Mouse (Mus musculus) myocyte (in vitro differentiated cells): ENCODE measurements around the gene Aldh1a7.

Source experiments
- CEBPB ChIP-seq: IDR thresholded peaks from 2 replicates; pipeline ENCODE4 v1.6.1; 2011; ENCODE audit warnings: mild to moderate bottlenecking, moderate library complexity; ENCODE audit not compliant: poor library complexity, insufficient read depth, severe bottlenecking
- E2F4 ChIP-seq: IDR thresholded peaks from one replicate; pipeline ENCODE4 v1.6.1; 2011; ENCODE audit warnings: mild to moderate bottlenecking, control low read depth, moderate library complexity; ENCODE audit not compliant: insufficient read depth
- MAX ChIP-seq: IDR thresholded peaks from one replicate; pipeline ENCODE4 v1.6.1; 2011; ENCODE audit warnings: low read depth, mild to moderate bottlenecking, control low read depth
- MYOD1 ChIP-seq, 3 experiments: IDR thresholded peaks; one replicate each; pipeline ENCODE4 v1.6.1; 2011; ENCODE audit warnings: control low read depth in 2 of 3, low read depth in 2 of 3, mild to moderate bottlenecking in 2 of 3, moderate library complexity in 1 of 3; ENCODE audit not compliant: insufficient read length in 2 of 3, control insufficient read depth in 1 of 3
- MYOG ChIP-seq, 3 experiments: IDR thresholded peaks; one replicate each; pipeline ENCODE4 v1.6.1; 2011; ENCODE audit warnings: control low read depth in 2 of 3, low read depth in 2 of 3, mild to moderate bottlenecking in 2 of 3; ENCODE audit not compliant: insufficient read length in 2 of 3, control insufficient read depth in 1 of 3, insufficient read depth in 1 of 3
- POLR2A ChIP-seq: IDR thresholded peaks from one replicate; pipeline ENCODE4 v1.6.1; 2011; ENCODE audit warnings: low read depth, mild to moderate bottlenecking, control low read depth, moderate library complexity; ENCODE audit not compliant: insufficient read length
- POLR2AphosphoS2 ChIP-seq: IDR thresholded peaks from one replicate; pipeline ENCODE4 v1.6.1; 2011; ENCODE audit warnings: low read depth, control low read depth; ENCODE audit not compliant: insufficient read length
- REST ChIP-seq: IDR thresholded peaks from one replicate; pipeline ENCODE4 v1.6.1; 2011; ENCODE audit warnings: mild to moderate bottlenecking, control low read depth, moderate library complexity; ENCODE audit not compliant: insufficient read depth, insufficient read length
- SRF ChIP-seq: IDR thresholded peaks from one replicate; pipeline ENCODE4 v1.6.1; 2011; ENCODE audit warnings: low read depth; ENCODE audit not compliant: control insufficient read depth, insufficient read length
- TCF12 ChIP-seq: IDR thresholded peaks from one replicate; pipeline ENCODE4 v1.6.1; 2011; ENCODE audit warnings: mild to moderate bottlenecking, control low read depth; ENCODE audit not compliant: poor library complexity, insufficient read depth, severe bottlenecking
- TCF3 ChIP-seq: IDR thresholded peaks from one replicate; pipeline ENCODE4 v1.6.1; 2011; ENCODE audit warnings: low read depth, control low read depth; ENCODE audit not compliant: insufficient read length
- USF1 ChIP-seq: IDR thresholded peaks from one replicate; pipeline ENCODE4 v1.6.1; 2011; ENCODE audit warnings: low read depth, mild to moderate bottlenecking, control low read depth, moderate library complexity

DNA sequence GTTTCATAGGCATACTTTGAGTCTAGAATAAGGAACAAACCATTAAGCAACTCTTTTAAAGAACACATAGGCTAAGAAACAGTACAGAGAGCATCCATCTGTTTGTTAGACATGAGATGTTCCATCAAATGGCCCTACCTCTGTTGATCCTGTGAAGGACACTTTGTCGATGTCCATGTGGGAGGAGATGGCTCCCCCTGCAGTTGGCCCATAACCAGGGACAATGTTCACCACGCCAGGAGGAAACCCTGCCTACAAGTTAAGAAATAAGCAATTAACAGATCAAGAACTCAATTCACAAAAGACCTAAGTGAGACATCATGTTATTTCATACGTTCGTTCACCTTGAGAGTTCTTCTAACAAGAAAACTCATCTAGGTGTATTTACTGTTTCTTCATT lies 12.8 kb downstream of the Aldh1a7 start:
- TF ChIP-seq E2F4 (no peak), TCF12 (no peak), POLR2A (no peak), POLR2AphosphoS2 (no peak), MAX (no peak), USF1 (no peak), MYOG (IDR thresholded peaks at IDR 0.05; ENCODE audit: control insufficient read depth in 1 of 3, insufficient read depth in 1 of 3, insufficient read length in 2 of 3, low read depth in 2 of 3) (no peak), MYOD1 (IDR thresholded peaks at IDR 0.05; ENCODE audit: control insufficient read depth in 1 of 3, insufficient read length in 2 of 3, low read depth in 2 of 3) (no peak), REST (no peak), CEBPB (no peak), SRF (no peak), TCF3 (no peak)
